Mouse (Mus musculus) heart, adult 2 months (tissue): ENCODE results near the gene Tnnc2. TPM values are rescaled to one million over a fixed set of nuclear protein-coding genes. Genes with fewer than 3 reads are reported as not detected.
A peak's percentile ranks its signal among the peaks of the same experiment; 100 is the strongest.

Source experiments
- DNase-seq, 2 experiments: peaks; one replicate each; pipeline ENCODE4 v3.0.0; 2021
- H3K27ac ChIP-seq: fragments of 200-600 bp; 2 replicates; pipeline ENCODE4 v1.8.1; 2022
- H3K27me3 ChIP-seq: fragments of 200-500 bp; 2 replicates; pipeline ENCODE4 v1.6.1; 2012; ENCODE audit warnings: mild to moderate bottlenecking, low read length, inconsistent platforms, mixed read lengths; ENCODE audit not compliant: control insufficient read depth, insufficient read depth
- H3K36me3 ChIP-seq: fragments of 200-500 bp; 2 replicates; pipeline ENCODE4 v1.6.1; 2012; ENCODE audit warnings: low read length, inconsistent platforms; ENCODE audit not compliant: control insufficient read depth, insufficient read depth
- H3K4me1 ChIP-seq: fragments of 200-500 bp; 2 replicates; pipeline ENCODE4 v1.6.1; 2011; ENCODE audit warnings: low read length; ENCODE audit not compliant: control insufficient read depth, insufficient read depth
- H3K4me3 ChIP-seq: fragments of 200-600 bp; 2 replicates; pipeline ENCODE4 v1.8.1; 2022
- H3K79me2 ChIP-seq: fragments of 200-500 bp; replicated peaks from 2 replicates; pipeline ENCODE4 v1.6.1; 2012; ENCODE audit warnings: mild to moderate bottlenecking, inconsistent platforms, low read length, moderate library complexity, mixed read lengths; ENCODE audit not compliant: control insufficient read depth, insufficient read depth
- H3K9ac ChIP-seq: fragments of 200-500 bp; 2 replicates; pipeline ENCODE4 v1.6.1; 2012; ENCODE audit warnings: low read depth, mild to moderate bottlenecking, control low read depth, inconsistent platforms, low read length, mixed read lengths
- CTCF ChIP-seq: fragments of 200-600 bp; IDR thresholded peaks from 2 replicates; pipeline ENCODE4 v1.8.1; 2022; ENCODE audit warnings: antibody characterized with exemption, mild to moderate bottlenecking, moderate library complexity
- EP300 ChIP-seq: fragments of 200-500 bp; IDR thresholded peaks from 2 replicates; pipeline ENCODE4 v1.6.1; 2011; ENCODE audit warnings: low read depth, low read length, control low read depth; ENCODE audit not compliant: insufficient read depth
- POLR2A ChIP-seq: fragments of 200-500 bp; IDR thresholded peaks from 2 replicates; pipeline ENCODE4 v1.6.1; 2011; ENCODE audit warnings: mild to moderate bottlenecking, low read depth, low read length, control low read depth; ENCODE audit not compliant: insufficient read depth
- WGBS: fragments of 180-500 bp; shearing (Covaris S2); methylation state at CpG from one replicate; pipeline ENCODE4 v1.1.7; 2018; 5-methylcytosine and 5-hydroxymethylcytosine counted together
- intact Hi-C: fragments of 180-260 bp; cut with DNase I; formaldehyde crosslinking; loops from one replicate; pipeline ENCODE4 v1.15.1; 2025
- polyA plus RNA-seq: library from polyadenylated mRNA; depleted of rRNA; stranded (reverse); fragments of >200 nt; gene quantifications from 2 replicates; pipeline ENCODE4 v1.2.3, GENCODE M21; 2012
- total RNA-seq, 2 experiments: library from RNA; stranded (reverse); gene quantifications; 2 replicates each; pipeline ENCODE4 v1.2.3; 2021

Gene Tnnc2
- total and polyA plus RNA-seq, 3 experiments, result 0.50 TPM; not detected in 2

- no peak overlapping the region for H3K27ac ChIP-seq
- no peaks in the 10 kb centered on the region for H3K79me2 ChIP-seq
- no peak for DNase-seq
- intact Hi-C loops, result loop anchor here (5.0 kb wide), 1 partner anchor 40 kb away; the partner anchor contains the start of genes Dnttip1 and Wfdc3
- no peak for TF ChIP-seq POLR2A
- no peak for TF ChIP-seq EP300
- TF ChIP-seq CTCF, result no peak
- H3K4me3 ChIP-seq, result no peak overlapping the region
- H3K36me3 ChIP-seq, result peaks cover 3% of the 10 kb centered on the region; the same call in 1 of the 2 replicates
- H3K27me3 ChIP-seq, result no peaks in the 10 kb centered on the region
- peaks cover 12% of the 10 kb centered on the region for H3K4me1 ChIP-seq
- WGBS, result 68% methylated on average over 10 of the region's 10 CpGs
- no peak overlapping the region for H3K9ac ChIP-seq
Observed at GRCm38 (mm10) chr2:164787779-164788178, 8.0 kb upstream of the Tnnc2 start.

GRCm38 (mm10) chr2:164787032-164787431 is 7.3 kb upstream of the Tnnc2 start:
- H3K9ac ChIP-seq, result no peak overlapping the region
- TF ChIP-seq EP300, result no peak
- TF ChIP-seq CTCF, result no peak
- no peak for TF ChIP-seq POLR2A
- DNase-seq, result peak in 1 of 2 experiments; percentile 21
- H3K4me3 ChIP-seq, result peak overlapping the region; percentile 88; the same call in 1 of the 2 replicates
- peak overlapping the region; percentile 94 for H3K27ac ChIP-seq
- WGBS, result 78% methylated on average over 3 of the region's 3 CpGs
- H3K27me3 ChIP-seq, result no peaks in the 10 kb centered on the region
- peaks cover 3% of the 10 kb centered on the region; the same call in 1 of the 2 replicates for H3K36me3 ChIP-seq
- intact Hi-C loops, result loop anchor here (5.0 kb wide), 1 partner anchor 40 kb away; the partner anchor contains the start of genes Dnttip1 and Wfdc3
- no peaks in the 10 kb centered on the region for H3K79me2 ChIP-seq
- peaks cover 12% of the 10 kb centered on the region for H3K4me1 ChIP-seq

GRCm38 (mm10) chr2:164786388-164786885 is 6.7 kb upstream of the Tnnc2 start:
- intact Hi-C loops, result loop anchor here (5.0 kb wide), 1 partner anchor 39 kb away; the partner anchor contains the start of genes Dnttip1 and Wfdc3
- H3K4me1 ChIP-seq, result peaks cover 12% of the 10 kb centered on the region
- H3K27ac ChIP-seq, result peak overlapping the region; percentile 94
- 3% methylated on average over 15 of the region's 15 CpGs for WGBS
- no peaks in the 10 kb centered on the region for H3K79me2 ChIP-seq
- H3K9ac ChIP-seq, result peak overlapping the region; percentile 97
- DNase-seq, result no peak
- no peaks in the 10 kb centered on the region for H3K27me3 ChIP-seq
- H3K36me3 ChIP-seq, result peaks cover 3% of the 10 kb centered on the region; the same call in 1 of the 2 replicates
- no peak for TF ChIP-seq EP300
- peak overlapping the region; percentile 88 for H3K4me3 ChIP-seq

- peak within 1 kb of the TSS; percentile 88 for H3K4me3 ChIP-seq
- WGBS, result under 1% methylated on average over 81 of the region's 89 CpGs
- peaks cover 12% of the 10 kb centered on the region for H3K4me1 ChIP-seq
- TF ChIP-seq CTCF (peak; percentile 74), POLR2A (peak; percentile 74), EP300 (peak; percentile 40; the same call in 1 of the 2 replicates)
- no peaks in the 10 kb centered on the region for H3K27me3 ChIP-seq
- peak within 1 kb of the TSS; percentile 97 for H3K9ac ChIP-seq
- peak; percentile 94 to 97 for DNase-seq
- intact Hi-C loops, result loop anchor here (5.0 kb wide), 1 partner anchor 38 kb away; the partner anchor contains the start of genes Dnttip1 and Wfdc3
- peaks cover 3% of the 10 kb centered on the region; the same call in 1 of the 2 replicates for H3K36me3 ChIP-seq
- no peaks in the 10 kb centered on the region for H3K79me2 ChIP-seq
- H3K27ac ChIP-seq, result peak within 1 kb of the TSS; percentile 94
Observed at GRCm38 (mm10) chr2:164785481-164786387, 6.0 kb upstream of the Tnnc2 start, which contains the start of gene Snx21. Gene Snx21, plus strand, starts transcription at chr2:164785823.

GRCm38 (mm10) chr2:164784869-164785420 is 5.2 kb upstream of the Tnnc2 start:
- TF ChIP-seq CTCF, result no peak
- TF ChIP-seq POLR2A, result no peak
- TF ChIP-seq EP300, result no peak
- WGBS, result 7% methylated on average over 7 of the region's 7 CpGs
- intact Hi-C loops, result loop anchor here (5.0 kb wide), 1 partner anchor 38 kb away; the partner anchor contains the start of genes Dnttip1 and Wfdc3
- H3K27ac ChIP-seq, result peak overlapping the region; percentile 94
- H3K9ac ChIP-seq, result peak overlapping the region; percentile 97
- no peaks in the 10 kb centered on the region for H3K27me3 ChIP-seq
- H3K4me3 ChIP-seq, result peak overlapping the region; percentile 88
- no peaks in the 10 kb centered on the region for H3K79me2 ChIP-seq
- H3K36me3 ChIP-seq, result peaks cover 3% of the 10 kb centered on the region; the same call in 1 of the 2 replicates
- DNase-seq, result peak in 1 of 2 experiments; percentile 28
- peaks cover 12% of the 10 kb centered on the region for H3K4me1 ChIP-seq
